8 mouse cellular contexts compared by ENCODE assay signal in genomic region chr8:83667526-83667925, GRCm38 (mm10). TPM values are rescaled to one million over a fixed set of nuclear protein-coding genes. Genes with fewer than 3 reads are reported as not detected.
DNase-seq lines count a peak whose midpoint lies in the region; ATAC-seq and TF ChIP-seq lines count a peak whose summit lies in the region.

No protein-coding gene starts in this region.

- H3K27ac ChIP-seq in heart, embryonic 11.5 days (ENCODE audit: low read depth, low read length): no peak overlapping the region
- no peak overlapping the region for H3K27ac ChIP-seq in heart, adult 2 months
- H3K27ac ChIP-seq in ES-E14 (ENCODE audit: insufficient read depth, low read depth, low read length, poor library complexity, severe bottlenecking): no peak overlapping the region
- H3K27ac ChIP-seq in hindbrain, embryonic 12.5 days: no peak overlapping the region
- no peak overlapping the region for H3K27ac ChIP-seq in midbrain, embryonic 14.5 days (replicated peaks; ENCODE audit: low read depth, low read length)

- DNase-seq in heart, adult 2 months: no peak
- no peak for DNase-seq in ES-E14 (ENCODE audit: low read depth, low spot score)
- no peak for DNase-seq in midbrain, embryonic 14.5 days
- DNase-seq in urinary bladder, postnatal 10 days (ENCODE audit: low spot score): no peak
- no peak for DNase-seq in adrenal gland, postnatal 36 days

- no peak overlapping the region; the same call in 1 of the 2 replicates for H3K9ac ChIP-seq in heart, embryonic 11.5 days (ENCODE audit: low read depth, low read length)
- no peak overlapping the region for H3K9ac ChIP-seq in heart, adult 2 months (ENCODE audit: low read depth, low read length)
- no peak overlapping the region for H3K9ac ChIP-seq in ES-E14 (ENCODE audit: insufficient read depth, low read depth, low read length, poor library complexity, severe bottlenecking)
- H3K9ac ChIP-seq in hindbrain, embryonic 12.5 days: no peak overlapping the region
- H3K9ac ChIP-seq in midbrain, embryonic 14.5 days (replicated peaks; ENCODE audit: low read length): peak overlapping the region; percentile 55; the same call in 1 of the 2 replicates

- peak overlapping the region; percentile 36; the same call in 1 of the 2 replicates for H3K4me3 ChIP-seq in heart, embryonic 11.5 days (ENCODE audit: low read depth, low read length)
- no peak overlapping the region for H3K4me3 ChIP-seq in heart, adult 2 months
- H3K4me3 ChIP-seq in ES-E14 (ENCODE audit: insufficient read depth in 1 of 2, low read depth in 1 of 2, low read length in 2 of 2, poor library complexity in 1 of 2, severe bottlenecking in 1 of 2): peak overlapping the region; percentile 66 to 78; a peak in 2 of 4 replicates
- H3K4me3 ChIP-seq in hindbrain, embryonic 12.5 days: peak overlapping the region; percentile 36; the same call in 1 of the 2 replicates
- H3K4me3 ChIP-seq in midbrain, embryonic 14.5 days (replicated peaks; ENCODE audit: low read depth, low read length): no peak overlapping the region; the same call in 1 of the 2 replicates

- H3K9me3 ChIP-seq in heart, embryonic 11.5 days (replicated peaks; ENCODE audit: control insufficient read depth, low read length): no peaks in the 10 kb centered on the region
- H3K9me3 ChIP-seq in ES-E14 (ENCODE audit: control insufficient read depth, insufficient read depth, low read depth, low read length): no peaks in the 10 kb centered on the region
- H3K9me3 ChIP-seq in hindbrain, embryonic 12.5 days (replicated peaks): no peaks in the 10 kb centered on the region
- no peaks in the 10 kb centered on the region for H3K9me3 ChIP-seq in midbrain, embryonic 14.5 days (ENCODE audit: control insufficient read depth, low read length)

- intact Hi-C loops in heart, adult 2 months (cut with DNase I): loop anchor here (2.0 to 5.0 kb wide), 3 partner anchors 55 to 285 kb away; no protein-coding TSS in a partner anchor

- ATAC-seq in heart, embryonic 11.5 days (replicated peaks; ENCODE audit: insufficient number of reproducible peaks, low FRiP score, low TSS enrichment): no peak
- no peak for ATAC-seq in hindbrain, embryonic 12.5 days (ENCODE audit: low FRiP score)
- peak; percentile 4; the same call in 1 of the 2 replicates for ATAC-seq in midbrain, embryonic 14.5 days (ENCODE audit: low FRiP score, low TSS enrichment)
- ATAC-seq in erythroblast, adult 5-6 weeks (replicated peaks; ENCODE audit: low FRiP score, poor library complexity, severe bottlenecking): no peak

- TF ChIP-seq POLR2A in heart, adult 2 months (IDR thresholded peaks at IDR 0.05; ENCODE audit: insufficient read depth, low read depth, low read length): no peak

- H3K36me3 ChIP-seq in heart, embryonic 11.5 days (ENCODE audit: control insufficient read depth, insufficient read depth, low read length): peaks cover 13% of the 10 kb centered on the region
- H3K36me3 ChIP-seq in heart, adult 2 months (ENCODE audit: control insufficient read depth, insufficient read depth, low read length): no peaks in the 10 kb centered on the region
- peaks cover 9% of the 10 kb centered on the region; the same call in 1 of the 2 replicates for H3K36me3 ChIP-seq in ES-E14 (ENCODE audit: control insufficient read depth, insufficient read depth, low read length, poor library complexity, severe bottlenecking)
- peaks cover 45% of the 10 kb centered on the region for H3K36me3 ChIP-seq in hindbrain, embryonic 12.5 days
- peaks cover 44% of the 10 kb centered on the region for H3K36me3 ChIP-seq in midbrain, embryonic 14.5 days (ENCODE audit: control insufficient read depth, insufficient read depth, low read length)

- no peaks in the 10 kb centered on the region for H3K79me2 ChIP-seq in heart, adult 2 months (replicated peaks; ENCODE audit: control insufficient read depth, insufficient read depth, low read length)

- H3K4me1 ChIP-seq in heart, embryonic 11.5 days (ENCODE audit: control insufficient read depth, insufficient read depth, low read length): peaks cover 23% of the 10 kb centered on the region
- H3K4me1 ChIP-seq in heart, adult 2 months (ENCODE audit: control insufficient read depth, insufficient read depth, low read length): peaks cover 12% of the 10 kb centered on the region
- peaks cover 3 to 16% of the 10 kb centered on the region in 2 experiments; a peak in 2 of 4 replicates for H3K4me1 ChIP-seq in ES-E14 (ENCODE audit: control insufficient read depth in 2 of 2, insufficient read depth in 2 of 2, low read length in 2 of 2, poor library complexity in 1 of 2)
- H3K4me1 ChIP-seq in hindbrain, embryonic 12.5 days: peaks cover 34% of the 10 kb centered on the region
- peaks cover 23% of the 10 kb centered on the region for H3K4me1 ChIP-seq in midbrain, embryonic 14.5 days (ENCODE audit: control insufficient read depth, insufficient read depth, low read length)

- peaks cover 17% of the 10 kb centered on the region for H3K27me3 ChIP-seq in heart, embryonic 11.5 days (ENCODE audit: control insufficient read depth, insufficient read depth, low read length)
- no peaks in the 10 kb centered on the region for H3K27me3 ChIP-seq in heart, adult 2 months (ENCODE audit: control insufficient read depth, insufficient read depth, low read length)
- H3K27me3 ChIP-seq in hindbrain, embryonic 12.5 days: peaks cover 14% of the 10 kb centered on the region
- H3K27me3 ChIP-seq in midbrain, embryonic 14.5 days (ENCODE audit: control insufficient read depth, insufficient read depth, low read length): no peaks in the 10 kb centered on the region

- TF ChIP-seq EP300 in heart, adult 2 months (IDR thresholded peaks at IDR 0.05; ENCODE audit: insufficient read depth, low read depth, low read length): no peak

- WGBS in heart, embryonic 11.5 days (ENCODE audit: insufficient replicate concordance): 68% methylated on average over 10 of the region's 10 CpGs
- WGBS in heart, adult 2 months: 80% methylated on average over 10 of the region's 10 CpGs
- WGBS in hindbrain, embryonic 12.5 days: 85% methylated on average over 10 of the region's 10 CpGs
- 79% methylated on average over 10 of the region's 10 CpGs for WGBS in midbrain, embryonic 14.5 days

- no peak for TF ChIP-seq CTCF in heart, adult 2 months (IDR thresholded peaks at IDR 0.05)

- peak overlapping the region; percentile 70; the same call in 1 of the 2 replicates for H3K4me2 ChIP-seq in heart, embryonic 11.5 days
- peak overlapping the region; percentile 72 for H3K4me2 ChIP-seq in hindbrain, embryonic 12.5 days (replicated peaks)
- H3K4me2 ChIP-seq in midbrain, embryonic 14.5 days (ENCODE audit: low read length): peak overlapping the region; percentile 67

- in situ Hi-C loops in ES-E14 (cut with MboI; ENCODE audit: low sequenced_read_pairs in 2 of 2, unreplicated experiment in 2 of 2): no loop called here

RNA-seq across cellular contexts. Expression of gene Ptger1, which starts 1.0 kb away (rescaled TPM):
- 0.13 and 0.63 TPM in 2 replicates for polyA plus RNA-seq in heart, embryonic 11.5 days (2014; fragmentation: Nextera tagmentation; extraction: Ambion mirVana)
- total RNA-seq in heart, adult 2 months (2021): under 1 TPM; 0.37 to 0.39 TPM
- 0.41 and 0.79 TPM in 2 replicates for polyA plus RNA-seq in heart, adult 2 months (2012; rRNA removed)
- total RNA-seq in ES-E14 (2012; rRNA removed): 1.7 and 2.4 TPM in 2 replicates
- polyA plus RNA-seq in hindbrain, embryonic 12.5 days (2016; fragmentation: Nextera tagmentation; extraction: Ambion mirVana): 0.70 and 0.93 TPM in 2 replicates
- polyA plus RNA-seq in midbrain, embryonic 14.5 days (2014; fragmentation: Nextera tagmentation; extraction: Ambion mirVana): 0.72 and 1.3 TPM in 2 replicates
- total RNA-seq in erythroblast, adult 5-6 weeks (2015; ENCODE audit: low replicate concordance): 0.21 TPM in 1 of 2 replicates, not detected in the other
- total RNA-seq in erythroblast, adult 5-6 weeks (2017; ENCODE audit: low replicate concordance): 0.56 and 0.60 TPM in 2 replicates
- total RNA-seq in adrenal gland, postnatal 36 days (2021): 1 to 10 TPM in 1 of 2 experiments, under 1 TPM in 1; 0.63 to 2.2 TPM

RNA-seq across cellular contexts. Expression of gene Gipc1, which starts 15.0 kb away (rescaled TPM):
- polyA plus RNA-seq in heart, embryonic 11.5 days (2014; fragmentation: Nextera tagmentation; extraction: Ambion mirVana): 171 and 180 TPM in 2 replicates
- 10 to 100 TPM; 23.8 to 25.6 TPM for total RNA-seq in heart, adult 2 months (2021)
- 22.3 and 27.7 TPM in 2 replicates for polyA plus RNA-seq in heart, adult 2 months (2012; rRNA removed)
- total RNA-seq in ES-E14 (2012; rRNA removed): 73.2 and 73.7 TPM in 2 replicates
- polyA plus RNA-seq in hindbrain, embryonic 12.5 days (2016; fragmentation: Nextera tagmentation; extraction: Ambion mirVana): 188 and 193 TPM in 2 replicates
- polyA plus RNA-seq in midbrain, embryonic 14.5 days (2014; fragmentation: Nextera tagmentation; extraction: Ambion mirVana): 106 and 116 TPM in 2 replicates
- total RNA-seq in erythroblast, adult 5-6 weeks (2015; ENCODE audit: low replicate concordance): 4.4 and 16.7 TPM in 2 replicates
- 5.2 and 8.6 TPM in 2 replicates for total RNA-seq in erythroblast, adult 5-6 weeks (2017; ENCODE audit: low replicate concordance)
- total RNA-seq in adrenal gland, postnatal 36 days (2021): 10 to 100 TPM; 37.8 to 44.0 TPM

RNA-seq across cellular contexts. Expression of gene Pkn1, which starts 31.5 kb away (rescaled TPM):
- 17.0 and 21.2 TPM in 2 replicates for polyA plus RNA-seq in heart, embryonic 11.5 days (2014; fragmentation: Nextera tagmentation; extraction: Ambion mirVana)
- total RNA-seq in heart, adult 2 months (2021): 10 to 100 TPM; 51.1 to 55.6 TPM
- polyA plus RNA-seq in heart, adult 2 months (2012; rRNA removed): 53.7 and 59.5 TPM in 2 replicates
- total RNA-seq in ES-E14 (2012; rRNA removed): 24.7 and 33.2 TPM in 2 replicates
- polyA plus RNA-seq in hindbrain, embryonic 12.5 days (2016; fragmentation: Nextera tagmentation; extraction: Ambion mirVana): 34.6 and 38.3 TPM in 2 replicates
- 26.6 TPM in 2 replicates for polyA plus RNA-seq in midbrain, embryonic 14.5 days (2014; fragmentation: Nextera tagmentation; extraction: Ambion mirVana)
- total RNA-seq in erythroblast, adult 5-6 weeks (2015; ENCODE audit: low replicate concordance): 5.2 and 9.0 TPM in 2 replicates
- total RNA-seq in erythroblast, adult 5-6 weeks (2017; ENCODE audit: low replicate concordance): 22.3 and 30.6 TPM in 2 replicates
- total RNA-seq in adrenal gland, postnatal 36 days (2021): 100 to 1,000 TPM in 1 of 2 experiments, 10 to 100 TPM in 1; 98.0 to 123 TPM

RNA-seq across cellular contexts. Expression of gene Ddx39, which starts 47.5 kb away (rescaled TPM):
- 143 and 150 TPM in 2 replicates for polyA plus RNA-seq in heart, embryonic 11.5 days (2014; fragmentation: Nextera tagmentation; extraction: Ambion mirVana)
- 10 to 100 TPM; 15.7 to 17.7 TPM for total RNA-seq in heart, adult 2 months (2021)
- polyA plus RNA-seq in heart, adult 2 months (2012; rRNA removed): 18.0 and 27.3 TPM in 2 replicates
- 274 and 324 TPM in 2 replicates for total RNA-seq in ES-E14 (2012; rRNA removed)
- 119 and 135 TPM in 2 replicates for polyA plus RNA-seq in hindbrain, embryonic 12.5 days (2016; fragmentation: Nextera tagmentation; extraction: Ambion mirVana)
- 109 and 113 TPM in 2 replicates for polyA plus RNA-seq in midbrain, embryonic 14.5 days (2014; fragmentation: Nextera tagmentation; extraction: Ambion mirVana)
- total RNA-seq in erythroblast, adult 5-6 weeks (2015; ENCODE audit: low replicate concordance): 20.1 and 40.0 TPM in 2 replicates
- total RNA-seq in erythroblast, adult 5-6 weeks (2017; ENCODE audit: low replicate concordance): 36.5 and 37.3 TPM in 2 replicates
- 10 to 100 TPM; 21.6 to 24.8 TPM for total RNA-seq in adrenal gland, postnatal 36 days (2021)

RNA-seq across cellular contexts. Expression of gene Dnajb1, which starts 59.5 kb away (rescaled TPM):
- polyA plus RNA-seq in heart, embryonic 11.5 days (2014; fragmentation: Nextera tagmentation; extraction: Ambion mirVana): 51.2 and 51.5 TPM in 2 replicates
- total RNA-seq in heart, adult 2 months (2021): 10 to 100 TPM; 11.3 to 16.8 TPM
- polyA plus RNA-seq in heart, adult 2 months (2012; rRNA removed): 13.4 and 17.4 TPM in 2 replicates
- total RNA-seq in ES-E14 (2012; rRNA removed): 22.9 and 30.1 TPM in 2 replicates
- 57.1 and 62.8 TPM in 2 replicates for polyA plus RNA-seq in hindbrain, embryonic 12.5 days (2016; fragmentation: Nextera tagmentation; extraction: Ambion mirVana)
- polyA plus RNA-seq in midbrain, embryonic 14.5 days (2014; fragmentation: Nextera tagmentation; extraction: Ambion mirVana): 46.2 TPM in 2 replicates
- total RNA-seq in erythroblast, adult 5-6 weeks (2015; ENCODE audit: low replicate concordance): 12.9 and 25.7 TPM in 2 replicates
- 15.6 and 19.5 TPM in 2 replicates for total RNA-seq in erythroblast, adult 5-6 weeks (2017; ENCODE audit: low replicate concordance)
- 10 to 100 TPM; 38.5 to 57.2 TPM for total RNA-seq in adrenal gland, postnatal 36 days (2021)

Comparison
In these comparisons a context has a peak if more than half of its experiments do, and no peak if none do; other contexts are left out.
1. H3K4me3 ChIP-seq: peak in heart, embryonic 11.5 days (single experiment), ES-E14 (2 of 2) and hindbrain, embryonic 12.5 days (single experiment); none in heart, adult 2 months (single experiment) and midbrain, embryonic 14.5 days (single experiment).
2. Peak in every context shown above with its lines, with median percentiles within 50 percentile points of each other: H3K4me2 ChIP-seq.